Mouse (Mus musculus): ENCODE measurements around the gene Dnase1l1. TPM values are rescaled to one million over a fixed set of nuclear protein-coding genes. Genes with fewer than 3 reads are reported as not detected.

Dnase1l1 gene
- polyA plus RNA-seq, 1 experiment = 17.0 TPM

GRCm38 (mm10) chrX:74277916-74278315 lies 4.2 kb downstream of the Dnase1l1 start:
- no peak overlapping the region for H3K4me3 ChIP-seq
- TF ChIP-seq E2F4 (IDR thresholded peaks at IDR 0.05; ENCODE audit: insufficient read depth) (no peak), TCF12 (IDR thresholded peaks at IDR 0.05; ENCODE audit: insufficient read depth, poor library complexity, severe bottlenecking) (no peak)

GRCm38 (mm10) chrX:74273422-74274322 lies 8.5 kb downstream of the Dnase1l1 start:
- TF ChIP-seq POLR2AphosphoS2 (IDR thresholded peaks at IDR 0.05; ENCODE audit: insufficient read length, low read depth) = peak; percentile 82
- TF ChIP-seq MYOG (IDR thresholded peaks at IDR 0.05; ENCODE audit: control insufficient read depth in 1 of 3, insufficient read depth in 1 of 3, insufficient read length in 2 of 3, low read depth in 2 of 3) = no peak
- TF ChIP-seq POLR2A (IDR thresholded peaks at IDR 0.05; ENCODE audit: insufficient read length, low read depth) = peak; percentile 54
- Histone ChIP-seq H3K79me2 (ENCODE audit: control insufficient read depth, insufficient read depth) (peaks cover 20% of the 10 kb centered on the region), H3K4me2 (ENCODE audit: low read depth) (no peak overlapping the region), H3K36me3 (ENCODE audit: control insufficient read depth, insufficient read depth) (no peaks in the 10 kb centered on the region), H3ac (ENCODE audit: control insufficient read depth, insufficient read length) (no peak overlapping the region), H3K27me3 (ENCODE audit: control insufficient read depth, insufficient read depth, insufficient read length) (no peaks in the 10 kb centered on the region), H3K4me3 (no peak overlapping the region)

More at GRCm38 (mm10) chrX:74277916-74278315, 4.2 kb downstream of the Dnase1l1 start:
- H3ac ChIP-seq (ENCODE audit: control insufficient read depth, insufficient read length) = no peak overlapping the region
- H3K36me3 ChIP-seq (ENCODE audit: control insufficient read depth, insufficient read depth) = no peaks in the 10 kb centered on the region
- peaks cover 4% of the 10 kb centered on the region for H3K79me2 ChIP-seq (ENCODE audit: control insufficient read depth, insufficient read depth)
- H3K27me3 ChIP-seq (ENCODE audit: control insufficient read depth, insufficient read depth, insufficient read length) = no peaks in the 10 kb centered on the region
- no peak overlapping the region for H3K4me2 ChIP-seq (ENCODE audit: low read depth)

- Histone ChIP-seq H3ac (ENCODE audit: control insufficient read depth, insufficient read length) (no peak overlapping the region), H3K79me2 (ENCODE audit: control insufficient read depth, insufficient read depth) (peaks cover 20% of the 10 kb centered on the region), H3K4me2 (ENCODE audit: low read depth) (peak overlapping the region; percentile 72), H3K27me3 (ENCODE audit: control insufficient read depth, insufficient read depth, insufficient read length) (no peaks in the 10 kb centered on the region), H3K4me3 (peak overlapping the region; percentile 88), H3K36me3 (ENCODE audit: control insufficient read depth, insufficient read depth) (no peaks in the 10 kb centered on the region)
- TF ChIP-seq MYOD1 (IDR thresholded peaks at IDR 0.05; ENCODE audit: control insufficient read depth in 1 of 3, insufficient read length in 2 of 3, low read depth in 2 of 3) = no peak
- no peak for TF ChIP-seq MAX (IDR thresholded peaks at IDR 0.05; ENCODE audit: low read depth)
- TF ChIP-seq POLR2AphosphoS2 (IDR thresholded peaks at IDR 0.05; ENCODE audit: insufficient read length, low read depth) = peak; percentile 62
- TF ChIP-seq E2F4 (IDR thresholded peaks at IDR 0.05; ENCODE audit: insufficient read depth) = no peak
- no peak for TF ChIP-seq TCF12 (IDR thresholded peaks at IDR 0.05; ENCODE audit: insufficient read depth, poor library complexity, severe bottlenecking)
- TF ChIP-seq POLR2A (IDR thresholded peaks at IDR 0.05; ENCODE audit: insufficient read length, low read depth) = peak; percentile 40
- no peak for TF ChIP-seq SRF (IDR thresholded peaks at IDR 0.05; ENCODE audit: control insufficient read depth, insufficient read length, low read depth)
- TF ChIP-seq CEBPB (IDR thresholded peaks at IDR 0.05; ENCODE audit: insufficient read depth, poor library complexity, severe bottlenecking) = no peak
- no peak for TF ChIP-seq TCF3 (IDR thresholded peaks at IDR 0.05; ENCODE audit: insufficient read length, low read depth)
- TF ChIP-seq REST (IDR thresholded peaks at IDR 0.05; ENCODE audit: insufficient read depth, insufficient read length) = no peak
These were observed 11.1 kb downstream of the Dnase1l1 start for GRCm38 (mm10) chrX:74270902-74271551.

- no peaks in the 10 kb centered on the region for H3K36me3 ChIP-seq (ENCODE audit: control insufficient read depth, insufficient read depth)
- no peaks in the 10 kb centered on the region for H3K27me3 ChIP-seq (ENCODE audit: control insufficient read depth, insufficient read depth, insufficient read length)
- H3K79me2 ChIP-seq (ENCODE audit: control insufficient read depth, insufficient read depth) = peaks cover 20% of the 10 kb centered on the region
- H3ac ChIP-seq (ENCODE audit: control insufficient read depth, insufficient read length) = peak within 1 kb of the TSS; percentile 25
- TF ChIP-seq USF1 (IDR thresholded peaks at IDR 0.05; ENCODE audit: low read depth) = no peak
- peak; percentile 82 for TF ChIP-seq POLR2A (IDR thresholded peaks at IDR 0.05; ENCODE audit: insufficient read length, low read depth)
- no peak for TF ChIP-seq MAX (IDR thresholded peaks at IDR 0.05; ENCODE audit: low read depth)
- TF ChIP-seq POLR2AphosphoS2 (IDR thresholded peaks at IDR 0.05; ENCODE audit: insufficient read length, low read depth) = peak; percentile 92
- peak; percentile 97 for TF ChIP-seq SRF (IDR thresholded peaks at IDR 0.05; ENCODE audit: control insufficient read depth, insufficient read length, low read depth)
- peak within 1 kb of the TSS; percentile 72 for H3K4me2 ChIP-seq (ENCODE audit: low read depth)
- H3K4me3 ChIP-seq = peak within 1 kb of the TSS; percentile 88
These were observed 11.9 kb downstream of the Dnase1l1 start, which contains the start of gene Rpl10 for GRCm38 (mm10) chrX:74270062-74270901. Rpl10 (plus strand) TSS chrX:74270812.

GRCm38 (mm10) chrX:74269736-74270061 lies 12.4 kb downstream of the Dnase1l1 start:
- Histone ChIP-seq H3K4me3 (peak overlapping the region; percentile 88), H3K36me3 (ENCODE audit: control insufficient read depth, insufficient read depth) (no peaks in the 10 kb centered on the region)
- TF ChIP-seq SRF (IDR thresholded peaks at IDR 0.05; ENCODE audit: control insufficient read depth, insufficient read length, low read depth) (peak; percentile 70), TCF12 (IDR thresholded peaks at IDR 0.05; ENCODE audit: insufficient read depth, poor library complexity, severe bottlenecking) (no peak)

More at GRCm38 (mm10) chrX:74269736-74270061, 12.4 kb downstream of the Dnase1l1 start:
- Histone ChIP-seq H3K4me2 (ENCODE audit: low read depth) (peak overlapping the region; percentile 71), H3ac (ENCODE audit: control insufficient read depth, insufficient read length) (peak overlapping the region; percentile 25), H3K27me3 (ENCODE audit: control insufficient read depth, insufficient read depth, insufficient read length) (no peaks in the 10 kb centered on the region), H3K79me2 (ENCODE audit: control insufficient read depth, insufficient read depth) (peaks cover 20% of the 10 kb centered on the region)

Measured in myocyte (in vitro differentiated cells).